Mouse (Mus musculus) heart, adult 11 months (tissue): ENCODE data around the gene Taf9.

Experiments used
- DNase-seq: peaks from one replicate; pipeline ENCODE4 v3.0.0; 2022

Gene Taf9

GRCm38 (mm10) chr13:100651439-100652186 is at the start of gene Taf9:
Gene Taf9 (plus strand): TSS chr13:100651579.
- no peak for DNase-seq

- peak; percentile 87 for DNase-seq
Observed at GRCm38 (mm10) chr13:100602239-100602902, 49.0 kb upstream of the Taf9 start.

GRCm38 (mm10) chr13:100603031-100603737 is 48.2 kb upstream of the Taf9 start:
- DNase-seq = peak; percentile 77

- DNase-seq = peak; percentile 61
Observed at GRCm38 (mm10) chr13:100603738-100604095, 47.7 kb upstream of the Taf9 start.

- DNase-seq = no peak
Observed at GRCm38 (mm10) chr13:100605845-100606244, 45.5 kb upstream of the Taf9 start.

- no peak for DNase-seq
Observed at GRCm38 (mm10) chr13:100607756-100608155, 43.6 kb upstream of the Taf9 start.

- DNase-seq = peak; percentile 78
Observed at GRCm38 (mm10) chr13:100611266-100611665, 40.1 kb upstream of the Taf9 start.

GRCm38 (mm10) chr13:100612251-100612650 is 39.1 kb upstream of the Taf9 start:
- no peak for DNase-seq

- DNase-seq = no peak
Observed at GRCm38 (mm10) chr13:100612903-100613302, 38.5 kb upstream of the Taf9 start.

- peak; percentile 90 for DNase-seq
Observed at GRCm38 (mm10) chr13:100616181-100617087, 34.9 kb upstream of the Taf9 start, which contains the start of gene Marveld2. Gene Marveld2 (minus strand): TSS chr13:100616971.

- DNase-seq = no peak
Observed at GRCm38 (mm10) chr13:100617583-100617982, 33.8 kb upstream of the Taf9 start.

GRCm38 (mm10) chr13:100622241-100622640 is 29.1 kb upstream of the Taf9 start:
- no peak for DNase-seq

- DNase-seq = no peak
Observed at GRCm38 (mm10) chr13:100634106-100634691, 17.2 kb upstream of the Taf9 start.

- DNase-seq = no peak
Observed at GRCm38 (mm10) chr13:100642471-100643209, 8.7 kb upstream of the Taf9 start.

GRCm38 (mm10) chr13:100648223-100648622 is 3.2 kb upstream of the Taf9 start:
- DNase-seq = no peak

- DNase-seq = peak; percentile 99
Observed at GRCm38 (mm10) chr13:100650550-100651438, 585 bp upstream of the Taf9 start, which contains the start of the genes Ak6 and Rad17. Gene Ak6 (plus strand): TSS chr13:100650979. Gene Rad17 (minus strand): TSS chr13:100651051.

GRCm38 (mm10) chr13:100658091-100658490 is 6.7 kb downstream of the Taf9 start:
- peak; percentile 45 for DNase-seq

GRCm38 (mm10) chr13:100659864-100660456 is 8.6 kb downstream of the Taf9 start:
- peak; percentile 64 for DNase-seq

- peak; percentile 91 for DNase-seq
Observed at GRCm38 (mm10) chr13:100669291-100670022, 18.1 kb downstream of the Taf9 start, which contains the start of gene Ccdc125. Gene Ccdc125 (plus strand): TSS chr13:100669717.
